Mouse (Mus musculus): ENCODE results near the gene Unc13b. TPM values are rescaled to one million over a fixed set of nuclear protein-coding genes. Genes with fewer than 3 reads are reported as not detected.

The Unc13b gene
- polyA plus RNA-seq, 1 experiment from 2014 or later = 0.57 TPM

- Histone ChIP-seq H3K9me3 (replicated peaks; ENCODE audit: control insufficient read depth, low read length) (no peaks in the 10 kb centered on the region), H3K27ac (ENCODE audit: low read length) (no peak overlapping the region), H3K4me3 (ENCODE audit: low read depth, low read length) (no peak overlapping the region), H3K4me1 (ENCODE audit: control insufficient read depth, low read depth, low read length) (no peaks in the 10 kb centered on the region), H3K4me2 (ENCODE audit: low read depth, low read length) (no peak overlapping the region), H3K36me3 (ENCODE audit: control insufficient read depth, insufficient read depth) (no peaks in the 10 kb centered on the region), H3K27me3 (ENCODE audit: control insufficient read depth, insufficient read depth, low read depth, low read length) (no peaks in the 10 kb centered on the region), H3K9ac (ENCODE audit: low read depth, low read length) (no peak overlapping the region)
- no peak for ATAC-seq (ENCODE audit: low read depth)
- WGBS (ENCODE audit: insufficient replicate concordance) = 42% methylated on average over 2 of the region's 2 CpGs
Measured at GRCm38 (mm10) chr4:43244022-43244421, 185.3 kb downstream of the Unc13b start.

- H3K4me2 ChIP-seq (ENCODE audit: low read depth, low read length) = no peak overlapping the region
- no peaks in the 10 kb centered on the region for H3K27me3 ChIP-seq (ENCODE audit: control insufficient read depth, insufficient read depth, low read depth, low read length)
- no peaks in the 10 kb centered on the region for H3K4me1 ChIP-seq (ENCODE audit: control insufficient read depth, low read depth, low read length)
- no peak overlapping the region for H3K9ac ChIP-seq (ENCODE audit: low read depth, low read length)
- H3K27ac ChIP-seq (ENCODE audit: low read length) = no peak overlapping the region
- no peaks in the 10 kb centered on the region for H3K9me3 ChIP-seq (replicated peaks; ENCODE audit: control insufficient read depth, low read length)
- H3K36me3 ChIP-seq (ENCODE audit: control insufficient read depth, insufficient read depth) = no peaks in the 10 kb centered on the region
- no peak for ATAC-seq (ENCODE audit: low read depth)
- 67% methylated on average over 4 of the region's 4 CpGs for WGBS (ENCODE audit: insufficient replicate concordance)
- H3K4me3 ChIP-seq (ENCODE audit: low read depth, low read length) = no peak overlapping the region
Measured at GRCm38 (mm10) chr4:43245776-43246175, 187.0 kb downstream of the Unc13b start.

- Histone ChIP-seq H3K9me3 (replicated peaks; ENCODE audit: control insufficient read depth, low read length) (no peaks in the 10 kb centered on the region), H3K27me3 (ENCODE audit: control insufficient read depth, insufficient read depth, low read depth, low read length) (no peaks in the 10 kb centered on the region), H3K4me2 (ENCODE audit: low read depth, low read length) (no peak overlapping the region), H3K4me3 (ENCODE audit: low read depth, low read length) (no peak overlapping the region), H3K4me1 (ENCODE audit: control insufficient read depth, low read depth, low read length) (no peaks in the 10 kb centered on the region), H3K36me3 (ENCODE audit: control insufficient read depth, insufficient read depth) (no peaks in the 10 kb centered on the region), H3K9ac (ENCODE audit: low read depth, low read length) (no peak overlapping the region), H3K27ac (ENCODE audit: low read length) (no peak overlapping the region)
- 59% methylated on average over 7 of the region's 7 CpGs for WGBS (ENCODE audit: insufficient replicate concordance)
- ATAC-seq (ENCODE audit: low read depth) = no peak
Measured at GRCm38 (mm10) chr4:43248026-43248425, 189.3 kb downstream of the Unc13b start.

- Histone ChIP-seq H3K4me1 (ENCODE audit: control insufficient read depth, low read depth, low read length) (no peaks in the 10 kb centered on the region), H3K27ac (ENCODE audit: low read length) (no peak overlapping the region), H3K4me3 (ENCODE audit: low read depth, low read length) (no peak overlapping the region), H3K9me3 (replicated peaks; ENCODE audit: control insufficient read depth, low read length) (no peaks in the 10 kb centered on the region), H3K36me3 (ENCODE audit: control insufficient read depth, insufficient read depth) (no peaks in the 10 kb centered on the region), H3K9ac (ENCODE audit: low read depth, low read length) (no peak overlapping the region), H3K27me3 (ENCODE audit: control insufficient read depth, insufficient read depth, low read depth, low read length) (no peaks in the 10 kb centered on the region), H3K4me2 (ENCODE audit: low read depth, low read length) (no peak overlapping the region)
- WGBS (ENCODE audit: insufficient replicate concordance) = 52% methylated on average over 2 of the region's 2 CpGs
- no peak for ATAC-seq (ENCODE audit: low read depth)
Measured at GRCm38 (mm10) chr4:43248909-43249308, 190.2 kb downstream of the Unc13b start.

- Histone ChIP-seq H3K27ac (ENCODE audit: low read length) (no peak overlapping the region), H3K4me3 (ENCODE audit: low read depth, low read length) (no peak overlapping the region), H3K9ac (ENCODE audit: low read depth, low read length) (no peak overlapping the region), H3K36me3 (ENCODE audit: control insufficient read depth, insufficient read depth) (no peaks in the 10 kb centered on the region), H3K9me3 (replicated peaks; ENCODE audit: control insufficient read depth, low read length) (no peaks in the 10 kb centered on the region), H3K27me3 (ENCODE audit: control insufficient read depth, insufficient read depth, low read depth, low read length) (no peaks in the 10 kb centered on the region), H3K4me1 (ENCODE audit: control insufficient read depth, low read depth, low read length) (no peaks in the 10 kb centered on the region), H3K4me2 (ENCODE audit: low read depth, low read length) (no peak overlapping the region)
- no peak for ATAC-seq (ENCODE audit: low read depth)
- 18% methylated on average over 6 of the region's 6 CpGs for WGBS (ENCODE audit: insufficient replicate concordance)
Measured at GRCm38 (mm10) chr4:43251269-43251668, 192.5 kb downstream of the Unc13b start.

- no peaks in the 10 kb centered on the region for H3K27me3 ChIP-seq (ENCODE audit: control insufficient read depth, insufficient read depth, low read depth, low read length)
- no peaks in the 10 kb centered on the region for H3K9me3 ChIP-seq (replicated peaks; ENCODE audit: control insufficient read depth, low read length)
- no peak overlapping the region for H3K4me2 ChIP-seq (ENCODE audit: low read depth, low read length)
- H3K27ac ChIP-seq (ENCODE audit: low read length) = no peak overlapping the region
- no peaks in the 10 kb centered on the region for H3K4me1 ChIP-seq (ENCODE audit: control insufficient read depth, low read depth, low read length)
- no peak for ATAC-seq (ENCODE audit: low read depth)
- H3K9ac ChIP-seq (ENCODE audit: low read depth, low read length) = no peak overlapping the region
- 73% methylated on average over 2 of the region's 2 CpGs for WGBS (ENCODE audit: insufficient replicate concordance)
- H3K4me3 ChIP-seq (ENCODE audit: low read depth, low read length) = no peak overlapping the region
- no peaks in the 10 kb centered on the region for H3K36me3 ChIP-seq (ENCODE audit: control insufficient read depth, insufficient read depth)
Measured at GRCm38 (mm10) chr4:43257040-43257439, 198.3 kb downstream of the Unc13b start.

GRCm38 (mm10) chr4:43258556-43258955 lies 199.8 kb downstream of the Unc13b start:
- Histone ChIP-seq H3K9ac (ENCODE audit: low read depth, low read length) (no peak overlapping the region), H3K4me2 (ENCODE audit: low read depth, low read length) (no peak overlapping the region), H3K27me3 (ENCODE audit: control insufficient read depth, insufficient read depth, low read depth, low read length) (no peaks in the 10 kb centered on the region), H3K9me3 (replicated peaks; ENCODE audit: control insufficient read depth, low read length) (no peaks in the 10 kb centered on the region), H3K27ac (ENCODE audit: low read length) (no peak overlapping the region), H3K4me3 (ENCODE audit: low read depth, low read length) (no peak overlapping the region), H3K4me1 (ENCODE audit: control insufficient read depth, low read depth, low read length) (no peaks in the 10 kb centered on the region), H3K36me3 (ENCODE audit: control insufficient read depth, insufficient read depth) (no peaks in the 10 kb centered on the region)
- no peak for ATAC-seq (ENCODE audit: low read depth)
- WGBS (ENCODE audit: insufficient replicate concordance) = 57% methylated on average over 4 of the region's 4 CpGs

- Histone ChIP-seq H3K27me3 (ENCODE audit: control insufficient read depth, insufficient read depth, low read depth, low read length) (no peaks in the 10 kb centered on the region), H3K36me3 (ENCODE audit: control insufficient read depth, insufficient read depth) (no peaks in the 10 kb centered on the region), H3K9me3 (replicated peaks; ENCODE audit: control insufficient read depth, low read length) (no peaks in the 10 kb centered on the region), H3K4me3 (ENCODE audit: low read depth, low read length) (no peak overlapping the region), H3K9ac (ENCODE audit: low read depth, low read length) (no peak overlapping the region), H3K27ac (ENCODE audit: low read length) (no peak overlapping the region), H3K4me1 (ENCODE audit: control insufficient read depth, low read depth, low read length) (no peaks in the 10 kb centered on the region), H3K4me2 (ENCODE audit: low read depth, low read length) (no peak overlapping the region)
- no peak for ATAC-seq (ENCODE audit: low read depth)
- 61% methylated on average over 3 of the region's 3 CpGs for WGBS (ENCODE audit: insufficient replicate concordance)
Measured at GRCm38 (mm10) chr4:43259435-43259834, 200.7 kb downstream of the Unc13b start.

- Histone ChIP-seq H3K4me3 (ENCODE audit: low read depth, low read length) (no peak overlapping the region), H3K9me3 (replicated peaks; ENCODE audit: control insufficient read depth, low read length) (no peaks in the 10 kb centered on the region), H3K4me1 (ENCODE audit: control insufficient read depth, low read depth, low read length) (no peaks in the 10 kb centered on the region), H3K27ac (ENCODE audit: low read length) (no peak overlapping the region), H3K27me3 (ENCODE audit: control insufficient read depth, insufficient read depth, low read depth, low read length) (no peaks in the 10 kb centered on the region), H3K36me3 (ENCODE audit: control insufficient read depth, insufficient read depth) (no peaks in the 10 kb centered on the region), H3K9ac (ENCODE audit: low read depth, low read length) (no peak overlapping the region), H3K4me2 (ENCODE audit: low read depth, low read length) (no peak overlapping the region)
- no peak for ATAC-seq (ENCODE audit: low read depth)
- WGBS (ENCODE audit: insufficient replicate concordance) = 56% methylated on average over 5 of the region's 5 CpGs
Measured at GRCm38 (mm10) chr4:43260096-43260495, 201.3 kb downstream of the Unc13b start.

- ATAC-seq (ENCODE audit: low read depth) = no peak
- Histone ChIP-seq H3K36me3 (ENCODE audit: control insufficient read depth, insufficient read depth) (no peaks in the 10 kb centered on the region), H3K4me2 (ENCODE audit: low read depth, low read length) (no peak overlapping the region), H3K4me1 (ENCODE audit: control insufficient read depth, low read depth, low read length) (no peaks in the 10 kb centered on the region), H3K27ac (ENCODE audit: low read length) (no peak overlapping the region), H3K27me3 (ENCODE audit: control insufficient read depth, insufficient read depth, low read depth, low read length) (no peaks in the 10 kb centered on the region), H3K9ac (ENCODE audit: low read depth, low read length) (no peak overlapping the region), H3K9me3 (replicated peaks; ENCODE audit: control insufficient read depth, low read length) (no peaks in the 10 kb centered on the region), H3K4me3 (ENCODE audit: low read depth, low read length) (no peak overlapping the region)
- 33% methylated on average over 6 of the region's 6 CpGs for WGBS (ENCODE audit: insufficient replicate concordance)
Measured at GRCm38 (mm10) chr4:43262821-43263220, 204.1 kb downstream of the Unc13b start.

All from liver, embryonic 16.5 days (tissue).